Mouse (Mus musculus): ENCODE measurements around the gene Plcb1.

Plcb1 gene

GRCm38 (mm10) chr2:135204141-135205120 lies 418.6 kb downstream of the Plcb1 start:
- in situ Hi-C loops (cut with MboI, MseI) = no loop called here

GRCm38 (mm10) chr2:135208890-135209289 lies 423.0 kb downstream of the Plcb1 start:
- in situ Hi-C loops (cut with MboI, MseI) = no loop called here

- in situ Hi-C loops (cut with MboI, MseI) = no loop called here
These were observed 429.0 kb downstream of the Plcb1 start for GRCm38 (mm10) chr2:135214746-135215448.

GRCm38 (mm10) chr2:135219406-135219805 lies 433.5 kb downstream of the Plcb1 start:
- in situ Hi-C loops (cut with MboI, MseI) = no loop called here

- in situ Hi-C loops (cut with MboI, MseI) = no loop called here
These were observed 439.7 kb downstream of the Plcb1 start for GRCm38 (mm10) chr2:135225604-135226025.

GRCm38 (mm10) chr2:135230262-135230661 lies 444.4 kb downstream of the Plcb1 start:
- in situ Hi-C loops (cut with MboI, MseI) = no loop called here

GRCm38 (mm10) chr2:135242662-135243316 lies 456.9 kb downstream of the Plcb1 start:
- in situ Hi-C loops (cut with MboI, MseI) = no loop called here

GRCm38 (mm10) chr2:135243764-135244163 lies 457.9 kb downstream of the Plcb1 start:
- in situ Hi-C loops (cut with MboI, MseI) = no loop called here

GRCm38 (mm10) chr2:135249925-135250324 lies 464.1 kb downstream of the Plcb1 start:
- in situ Hi-C loops (cut with MboI, MseI) = no loop called here

GRCm38 (mm10) chr2:135251821-135252315 lies 466.0 kb downstream of the Plcb1 start:
- in situ Hi-C loops (cut with MboI, MseI) = no loop called here

GRCm38 (mm10) chr2:135259136-135259535 lies 473.3 kb downstream of the Plcb1 start:
- in situ Hi-C loops (cut with MboI, MseI) = no loop called here

- in situ Hi-C loops (cut with MboI, MseI) = no loop called here
These were observed 478.1 kb downstream of the Plcb1 start for GRCm38 (mm10) chr2:135263943-135264342.

GRCm38 (mm10) chr2:135274949-135275348 lies 489.1 kb downstream of the Plcb1 start:
- in situ Hi-C loops (cut with MboI, MseI) = no loop called here

- in situ Hi-C loops (cut with MboI, MseI) = no loop called here
These were observed 492.6 kb downstream of the Plcb1 start for GRCm38 (mm10) chr2:135278506-135278905.

- in situ Hi-C loops (cut with MboI, MseI) = no loop called here
These were observed 493.2 kb downstream of the Plcb1 start for GRCm38 (mm10) chr2:135279026-135279425.

- in situ Hi-C loops (cut with MboI, MseI) = no loop called here
These were observed 497.9 kb downstream of the Plcb1 start for GRCm38 (mm10) chr2:135283783-135284182.

GRCm38 (mm10) chr2:135296184-135296769 lies 510.4 kb downstream of the Plcb1 start:
- in situ Hi-C loops (cut with MboI, MseI) = no loop called here

GRCm38 (mm10) chr2:135300480-135300879 lies 514.6 kb downstream of the Plcb1 start:
- in situ Hi-C loops (cut with MboI, MseI) = no loop called here

GRCm38 (mm10) chr2:135302483-135302882 lies 516.6 kb downstream of the Plcb1 start:
- in situ Hi-C loops (cut with MboI, MseI) = no loop called here

GRCm38 (mm10) chr2:135305186-135305585 lies 519.3 kb downstream of the Plcb1 start:
- in situ Hi-C loops (cut with MboI, MseI) = no loop called here

GRCm38 (mm10) chr2:135305736-135306471 lies 520.0 kb downstream of the Plcb1 start:
- in situ Hi-C loops (cut with MboI, MseI) = no loop called here
